Mouse (Mus musculus) heart, postnatal 36 days (tissue): ENCODE measurements around the gene Etv5. TPM values are rescaled to one million over a fixed set of nuclear protein-coding genes. Genes with fewer than 3 reads are reported as not detected.
"Not testable (repeated sequence)": the region's sequence is repeated elsewhere in the genome, so short reads cannot be mapped to it uniquely, and the experiment has no call there.

Experiments
- DNase-seq, 2 experiments: peaks; one replicate each; pipeline ENCODE4 v3.0.0; 2021 to 2022
- intact Hi-C: fragments of 180-260 bp; cut with DNase I; formaldehyde crosslinking; loops from one replicate; pipeline ENCODE4 v1.15.1; 2025
- total RNA-seq, 2 experiments: library from RNA; stranded (reverse); gene quantifications; 2 replicates each; pipeline ENCODE4 v1.2.3; 2021

Etv5 gene
- total RNA-seq, 2 experiments from 2014 or later, result 9.3 to 14.8 TPM

DNA sequence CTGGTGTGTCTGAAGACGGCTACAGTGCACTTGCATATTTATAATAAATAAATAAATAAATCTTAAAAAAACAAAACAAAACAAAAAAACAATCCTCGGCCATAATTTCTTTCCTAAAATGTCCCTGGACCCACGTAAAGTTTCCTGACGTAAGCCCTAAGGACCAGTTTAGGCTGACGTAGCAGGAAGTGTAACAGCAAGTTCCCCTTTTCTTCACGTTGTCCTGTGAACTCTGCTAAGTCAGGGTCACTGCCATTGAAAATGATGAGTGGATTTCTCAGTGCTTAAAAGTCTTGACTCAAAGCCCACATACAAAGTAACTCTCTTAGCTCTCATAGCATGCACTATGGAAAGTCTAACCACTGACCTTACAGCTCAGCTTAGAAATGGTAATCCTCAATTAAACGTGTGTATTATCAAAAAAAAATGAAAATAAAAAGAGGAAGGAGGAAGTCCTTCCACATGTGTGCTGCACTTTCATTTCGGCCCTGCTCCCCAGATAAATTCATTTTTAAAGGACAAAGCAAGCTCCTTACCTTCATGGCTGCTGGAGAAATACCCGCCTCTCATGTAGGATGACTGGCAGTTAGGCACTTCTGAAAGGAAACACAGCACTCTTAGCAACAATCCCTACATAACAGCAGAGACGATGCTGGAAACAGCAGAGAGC lies 40.6 kb downstream of the Etv5 start:
- no peak for DNase-seq
- intact Hi-C loops, result no loop called here

DNA sequence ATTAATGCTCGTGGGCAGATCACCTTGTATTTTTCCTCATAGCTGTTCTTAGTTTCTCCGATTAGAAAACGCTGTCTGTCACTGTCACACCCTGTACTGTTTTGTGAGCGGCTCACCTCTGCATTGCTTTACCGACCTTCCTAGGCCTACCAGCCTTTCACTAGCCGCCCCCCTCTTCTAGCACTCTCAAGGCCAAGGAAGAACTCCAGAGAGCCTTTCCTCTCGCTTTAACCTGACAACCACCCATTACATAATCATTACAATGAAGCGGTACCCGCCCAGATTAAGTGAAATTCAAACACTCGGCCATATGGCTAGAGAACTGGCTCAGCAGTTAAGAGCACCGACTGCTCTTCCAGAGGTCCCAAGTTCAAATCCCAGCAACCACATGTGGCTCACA lies 41.2 kb downstream of the Etv5 start:
- intact Hi-C loops, result no loop called here
- no peak for DNase-seq

DNA sequence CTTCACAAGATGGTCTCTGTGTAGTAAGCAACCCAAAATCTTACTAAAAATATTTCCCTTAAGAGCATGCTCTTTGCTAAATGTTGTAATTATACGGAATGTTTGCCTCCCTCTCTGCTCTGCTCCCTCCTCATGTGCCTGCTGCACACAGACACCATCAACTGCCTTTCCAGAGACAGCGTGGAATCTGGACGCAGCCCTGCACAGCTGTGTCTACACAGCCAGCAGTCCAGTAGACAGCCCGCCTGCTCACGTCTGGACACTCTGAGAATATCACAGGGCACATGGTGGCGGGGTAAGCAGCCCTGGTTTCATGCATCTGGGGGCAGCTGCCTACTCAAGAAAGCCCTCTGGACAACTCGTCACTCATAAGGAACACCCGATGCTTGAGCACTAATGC lies 43.1 kb downstream of the Etv5 start:
- DNase-seq, result no peak
- intact Hi-C loops, result no loop called here

DNA sequence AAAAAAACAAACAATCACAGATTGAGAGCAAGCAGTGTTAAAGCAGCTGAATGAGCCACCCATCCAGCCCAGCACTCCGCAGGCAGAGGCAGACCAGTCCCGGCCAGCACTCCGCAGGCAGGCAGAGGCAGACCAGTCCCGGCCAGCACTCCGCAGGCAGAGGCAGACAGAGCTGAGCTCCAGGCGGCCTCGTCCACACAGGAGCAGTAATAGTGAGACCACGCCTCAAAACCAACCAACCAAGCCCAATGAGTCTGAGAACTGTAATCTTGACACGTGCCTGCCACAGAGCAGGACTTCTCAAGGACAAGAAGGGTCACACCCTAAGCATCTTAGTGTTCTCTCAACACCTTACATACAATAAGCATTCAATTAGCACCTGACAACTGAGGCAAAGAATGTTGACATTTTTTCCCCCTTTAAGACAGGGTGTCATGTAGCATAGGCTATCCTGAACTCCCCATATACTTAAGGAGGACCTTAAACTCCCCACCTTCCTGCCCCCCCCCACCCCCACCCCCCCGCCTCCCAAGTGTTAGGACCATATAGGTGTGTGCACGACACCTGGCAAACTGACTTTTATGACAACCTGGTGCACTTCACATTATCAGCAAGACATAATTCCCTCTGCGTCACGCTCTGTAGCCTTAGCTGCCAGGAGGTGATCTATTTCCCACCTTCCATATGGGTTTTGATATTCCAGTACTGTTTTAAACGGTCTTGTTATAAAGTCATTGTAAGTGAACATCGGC lies 44.2 kb downstream of the Etv5 start:
- intact Hi-C loops, result no loop called here
- no peak for DNase-seq

DNA sequence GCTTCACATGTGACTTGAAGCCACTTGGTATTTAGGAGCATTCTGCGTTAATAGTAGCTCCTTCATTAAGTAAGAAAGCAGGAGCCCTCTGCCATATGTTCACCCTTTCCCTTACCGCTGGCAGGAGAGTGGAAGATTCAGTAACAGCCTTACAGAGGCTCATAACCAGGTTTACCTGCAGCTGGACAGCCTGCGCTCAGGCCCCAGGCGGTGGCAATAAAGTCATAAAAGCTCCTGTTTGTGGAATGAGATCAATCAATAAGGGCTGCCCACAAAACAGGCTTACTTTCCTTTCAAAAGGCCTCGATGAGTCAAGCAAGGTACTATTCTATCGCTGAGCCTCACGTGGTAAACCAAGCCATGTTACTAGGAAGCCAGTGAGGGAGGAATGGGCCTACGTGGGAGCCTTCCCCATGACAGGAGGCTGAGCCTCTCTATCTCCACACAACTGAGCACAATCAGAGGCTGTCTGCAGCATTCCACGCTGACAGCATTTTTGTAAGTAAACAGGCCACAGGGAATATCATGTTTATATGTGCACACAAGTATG lies 49.1 kb downstream of the Etv5 start:
- intact Hi-C loops, result no loop called here
- no peak for DNase-seq

DNA sequence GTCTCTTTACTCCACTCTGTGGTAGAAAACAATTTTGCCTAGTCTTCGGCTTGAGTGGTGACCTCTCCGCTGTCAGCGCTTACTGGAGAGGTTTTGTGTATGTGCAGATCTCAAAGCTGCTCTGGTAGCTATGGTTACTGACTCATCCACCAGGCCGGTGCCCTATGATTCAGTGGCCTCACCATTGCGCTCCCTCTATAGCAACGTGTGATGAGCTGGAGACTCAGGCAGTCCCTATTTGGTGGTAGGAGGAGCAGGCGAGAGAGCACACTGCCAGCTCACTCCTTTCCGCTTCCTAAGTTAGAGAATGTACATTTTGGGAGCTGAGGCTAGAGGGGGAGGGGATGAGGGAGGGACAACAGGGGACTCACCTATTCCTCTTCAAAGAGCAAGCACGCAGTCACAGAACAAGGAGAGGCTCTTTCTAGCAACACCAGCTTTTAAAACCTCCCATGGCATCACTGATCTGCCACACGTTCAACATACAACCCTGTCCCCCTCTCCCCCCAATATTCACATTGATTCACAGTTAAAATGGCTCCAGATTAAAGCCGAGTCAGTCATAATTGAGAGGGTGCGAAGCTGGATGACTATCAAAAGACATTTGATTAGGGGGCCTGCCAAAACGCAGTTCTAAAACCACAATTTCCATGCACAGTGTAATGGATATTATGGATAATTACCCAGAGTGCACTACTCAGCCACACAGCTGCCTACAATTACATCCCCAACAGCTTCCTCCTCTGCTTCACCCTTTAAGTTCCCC lies 50.2 kb downstream of the Etv5 start:
- intact Hi-C loops, result no loop called here
- no peak for DNase-seq

DNA sequence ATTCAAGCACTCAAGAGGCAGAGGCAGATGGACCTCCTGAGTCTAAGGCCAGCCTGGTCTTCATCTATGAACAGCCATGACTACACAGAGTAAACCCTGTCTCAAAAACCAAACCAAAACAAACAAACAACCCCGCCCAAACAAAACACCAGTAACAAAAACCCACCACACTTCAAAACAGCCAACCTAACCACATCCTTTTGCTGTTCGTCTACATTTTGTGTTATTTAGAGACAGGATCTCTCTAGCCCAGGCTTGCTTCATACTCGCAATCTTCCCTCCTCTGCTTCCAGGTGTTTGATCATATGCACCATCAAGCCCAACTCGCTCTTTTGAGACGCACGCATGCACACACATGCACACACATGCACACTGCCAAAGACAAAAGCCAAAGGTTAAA lies 51.8 kb downstream of the Etv5 start:
- no peak for DNase-seq
- intact Hi-C loops, result no loop called here

DNA sequence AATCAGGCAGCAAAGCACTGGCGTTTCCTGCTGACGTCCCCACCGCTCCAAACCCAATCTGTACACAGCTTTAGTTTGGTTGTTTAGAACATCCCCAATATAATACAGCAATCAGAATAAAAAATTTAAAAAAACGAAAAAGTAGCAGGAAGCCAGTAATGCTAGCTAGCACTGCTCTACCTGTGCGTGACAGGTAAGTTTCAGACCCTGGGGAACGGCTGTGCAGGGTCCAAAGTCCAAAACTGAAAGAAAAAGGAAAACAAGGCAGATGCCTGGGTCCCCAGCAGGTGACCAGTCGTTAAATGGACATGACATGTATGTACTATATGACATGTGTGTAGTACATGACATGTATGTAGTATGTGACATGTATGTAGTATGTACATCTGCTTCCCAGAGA lies 57.5 kb downstream of the Etv5 start:
- intact Hi-C loops, result not testable (repeated sequence)

DNA sequence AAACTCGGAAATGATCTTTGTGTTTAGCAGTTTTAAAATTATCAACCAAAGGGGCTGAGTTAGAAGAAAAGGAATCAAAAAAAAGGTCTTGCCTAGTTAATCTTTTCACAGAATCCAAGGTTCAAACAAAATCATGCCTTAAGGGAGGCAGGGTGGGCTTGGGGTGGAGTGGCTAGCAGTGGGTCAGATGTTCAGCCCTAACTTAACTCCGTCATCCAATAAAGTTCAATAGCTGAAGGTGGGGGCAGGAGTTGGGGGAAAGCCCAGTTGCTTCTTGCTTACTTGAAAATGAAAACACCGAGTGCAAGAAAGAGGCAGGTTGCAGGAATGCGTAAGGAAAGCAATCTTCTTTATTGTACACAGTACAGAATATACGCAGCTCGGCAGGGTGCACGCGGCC lies 58.5 kb downstream of the Etv5 start:
- no peak for DNase-seq
- intact Hi-C loops, result no loop called here

More for the DNA sequence above, 57.5 kb downstream of the Etv5 start:
- not testable (repeated sequence) for DNase-seq

DNA sequence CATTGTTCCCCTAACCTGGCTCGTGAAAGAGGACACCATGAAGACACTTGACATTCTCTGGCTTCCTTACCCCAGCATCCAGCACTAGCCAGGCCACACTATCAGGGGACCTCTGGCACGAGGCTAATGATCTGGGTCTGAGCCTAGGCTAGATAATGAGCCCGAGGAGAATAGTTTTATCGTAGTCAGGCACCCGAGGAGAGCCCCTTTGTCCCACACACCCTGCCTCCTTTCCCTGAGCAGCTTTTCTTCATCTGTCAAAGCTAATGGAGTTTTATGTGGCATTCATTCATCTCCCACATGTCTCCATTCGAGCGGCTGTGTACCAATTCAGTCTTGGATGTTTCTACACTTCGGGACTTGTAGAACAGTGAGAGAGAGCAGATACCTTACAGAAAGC lies 59.5 kb downstream of the Etv5 start:
- no peak for DNase-seq

DNA sequence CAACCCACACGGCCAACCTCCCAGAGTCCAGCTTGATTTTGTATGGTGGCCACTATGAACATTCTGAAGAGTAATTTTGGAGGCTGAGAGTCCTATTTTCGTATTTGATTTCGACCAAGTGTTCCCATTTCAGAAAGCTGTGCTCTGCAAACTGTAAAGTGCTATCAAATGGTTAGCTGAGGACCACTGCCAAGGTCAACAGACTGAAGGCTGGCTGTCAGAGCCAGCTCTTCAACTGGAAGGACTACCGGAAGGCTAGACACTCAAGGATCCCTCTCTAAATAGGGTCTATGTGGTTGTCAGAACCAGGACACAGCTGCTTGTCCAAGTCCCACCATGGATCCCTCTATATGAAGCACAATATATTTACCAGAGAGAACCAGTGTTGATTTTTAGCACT lies 60.2 kb downstream of the Etv5 start:
- intact Hi-C loops, result loop anchor here (5.0 kb wide), 1 partner anchor 173 kb away; no protein-coding TSS in a partner anchor
- no peak for DNase-seq

More for the DNA sequence above, 59.5 kb downstream of the Etv5 start:
- intact Hi-C loops, result loop anchor here (5.0 kb wide), 1 partner anchor 172 kb away; no protein-coding TSS in a partner anchor

DNA sequence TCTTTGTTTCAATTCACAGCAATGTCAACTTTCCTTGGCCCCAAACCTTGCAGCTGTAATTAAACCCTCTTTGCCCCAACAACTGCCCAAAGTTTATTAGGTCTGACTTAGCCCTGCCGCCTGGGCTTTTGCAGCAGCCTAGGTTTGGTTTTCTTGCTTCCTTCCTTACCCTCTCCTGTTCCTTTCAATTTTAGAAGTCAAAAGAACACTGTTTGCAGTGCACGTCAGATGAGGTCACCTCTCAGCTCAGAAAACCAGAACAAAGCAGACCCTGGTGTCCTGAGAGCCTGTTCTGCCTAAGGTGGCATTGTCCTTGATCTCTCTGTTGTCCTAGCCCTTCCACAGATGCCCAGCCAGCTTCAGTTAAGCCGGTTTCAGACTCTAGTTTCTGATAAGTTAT lies 61.8 kb downstream of the Etv5 start:
- intact Hi-C loops, result loop anchor here (5.0 kb wide), 1 partner anchor 175 kb away; no protein-coding TSS in a partner anchor
- no peak for DNase-seq

DNA sequence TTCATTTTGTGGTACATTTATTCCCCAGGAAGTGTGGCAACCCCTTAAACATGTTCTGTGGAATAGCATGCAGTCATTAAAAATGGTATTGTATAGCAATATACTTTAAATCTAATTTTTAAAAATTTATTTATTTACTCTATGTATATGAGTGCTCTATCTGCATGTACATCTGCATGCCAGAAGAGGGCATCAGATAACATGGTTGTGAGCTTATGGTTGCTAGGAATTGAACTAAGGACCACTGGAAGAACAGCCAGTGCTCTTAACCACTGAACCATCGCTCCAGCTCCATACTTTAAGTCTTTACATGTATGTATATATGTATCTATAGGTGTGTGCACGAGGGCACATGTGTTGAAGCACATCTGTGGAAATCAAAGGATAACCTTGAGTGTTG lies 64.6 kb downstream of the Etv5 start:
- DNase-seq, result no peak
- intact Hi-C loops, result loop anchor here (5.0 kb wide), 1 partner anchor 177 kb away; no protein-coding TSS in a partner anchor

DNA sequence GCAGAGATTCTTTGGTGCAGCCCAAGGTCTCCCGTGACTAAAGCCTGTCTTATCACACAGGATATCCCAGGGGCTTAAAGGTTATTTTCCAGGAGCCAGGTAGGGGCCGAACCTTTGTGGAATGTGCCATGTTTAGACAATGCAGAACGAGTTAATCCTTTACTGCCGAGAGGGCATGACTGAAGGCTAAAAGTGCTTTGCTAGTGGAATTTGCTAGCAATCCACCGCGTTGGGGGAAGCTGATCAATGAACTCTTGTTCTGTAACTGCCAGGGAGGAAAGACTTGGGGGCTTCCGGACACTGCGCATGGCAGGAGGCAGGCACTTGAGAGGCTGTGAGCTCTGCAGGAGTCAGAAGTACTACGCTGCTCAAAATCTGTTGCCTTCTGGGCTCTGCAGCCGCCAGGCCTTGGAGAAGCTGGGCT lies 66.8 kb downstream of the Etv5 start:
- DNase-seq, result no peak
- intact Hi-C loops, result no loop called here

DNA sequence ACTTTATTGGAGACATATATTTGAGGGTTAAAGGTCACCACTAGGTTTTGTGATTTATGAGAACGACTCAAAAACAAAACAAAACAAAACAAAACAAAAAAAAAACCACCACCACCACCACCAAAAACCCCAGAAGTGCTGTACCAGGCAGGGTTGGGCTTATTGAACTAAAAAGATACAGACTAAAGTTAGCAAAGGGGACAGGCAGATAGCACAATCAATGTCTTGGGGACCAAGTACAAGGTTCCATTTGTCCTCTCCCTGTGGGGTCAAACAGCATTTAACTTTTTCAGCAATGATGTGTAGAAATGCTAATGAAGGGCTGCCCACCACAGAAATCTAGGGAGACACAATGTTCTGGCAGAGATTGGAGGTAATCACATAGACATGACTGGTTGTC lies 67.3 kb downstream of the Etv5 start:
- intact Hi-C loops, result no loop called here
- DNase-seq, result no peak

DNA sequence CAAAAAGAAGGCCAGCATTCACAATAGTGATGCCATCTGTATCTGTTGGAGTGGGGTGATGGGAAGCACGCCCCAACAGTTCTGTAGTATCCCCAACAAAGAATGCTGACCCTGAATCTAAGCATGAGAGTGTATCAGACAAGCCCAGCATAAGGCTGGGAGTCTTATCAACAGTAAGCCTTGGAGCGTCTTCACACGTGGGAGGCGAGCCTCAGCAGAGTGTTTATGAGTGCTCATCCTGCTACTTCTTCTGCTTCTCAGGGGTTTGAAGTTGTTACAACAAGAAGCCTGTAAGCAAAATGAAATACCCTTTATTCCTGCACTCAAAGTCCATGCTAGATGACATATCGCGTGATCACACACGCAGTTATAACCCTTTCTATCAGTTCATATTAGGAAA lies 72.4 kb downstream of the Etv5 start:
- no peak for DNase-seq
- intact Hi-C loops, result no loop called here

DNA sequence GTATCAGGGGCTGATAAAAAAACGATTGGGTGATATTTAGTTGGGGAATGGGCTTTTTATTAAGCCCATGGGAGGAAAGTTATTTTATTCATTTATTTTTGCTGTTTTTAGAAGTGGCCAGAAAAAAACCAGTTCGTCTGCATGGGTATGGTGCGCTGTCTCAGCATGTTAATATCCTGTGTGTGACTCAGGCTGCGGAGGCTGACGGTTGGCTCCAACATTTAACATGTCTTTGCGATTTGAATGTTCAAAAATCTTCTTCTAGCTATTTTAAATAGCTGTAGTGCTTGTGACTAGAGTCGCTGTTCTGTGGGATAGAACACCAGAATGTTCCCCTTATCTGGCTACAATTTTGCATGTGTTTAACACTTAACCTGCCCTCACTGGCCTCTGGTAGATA lies 73.5 kb downstream of the Etv5 start:
- no peak for DNase-seq
- intact Hi-C loops, result no loop called here

DNA sequence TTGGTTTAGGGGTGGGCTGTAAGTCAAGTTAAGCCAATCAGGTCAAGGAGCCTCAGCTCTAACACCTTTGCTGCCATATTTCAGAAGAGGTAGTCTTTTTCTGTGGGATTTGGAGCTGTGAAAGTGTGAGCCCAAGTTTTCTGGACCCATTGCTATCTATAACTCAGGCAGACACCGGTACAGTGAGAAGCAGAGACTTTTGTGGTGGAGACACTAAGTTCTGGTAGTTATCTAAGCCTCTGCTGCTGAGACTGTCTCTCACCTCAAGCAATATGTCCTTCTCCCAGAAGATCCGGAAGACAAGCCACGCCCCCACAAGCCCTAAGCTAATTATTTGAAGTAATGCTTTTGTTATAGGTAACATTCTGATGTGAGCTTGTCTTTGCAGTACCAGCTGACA lies 73.9 kb downstream of the Etv5 start:
- intact Hi-C loops, result no loop called here
- DNase-seq, result no peak

DNA sequence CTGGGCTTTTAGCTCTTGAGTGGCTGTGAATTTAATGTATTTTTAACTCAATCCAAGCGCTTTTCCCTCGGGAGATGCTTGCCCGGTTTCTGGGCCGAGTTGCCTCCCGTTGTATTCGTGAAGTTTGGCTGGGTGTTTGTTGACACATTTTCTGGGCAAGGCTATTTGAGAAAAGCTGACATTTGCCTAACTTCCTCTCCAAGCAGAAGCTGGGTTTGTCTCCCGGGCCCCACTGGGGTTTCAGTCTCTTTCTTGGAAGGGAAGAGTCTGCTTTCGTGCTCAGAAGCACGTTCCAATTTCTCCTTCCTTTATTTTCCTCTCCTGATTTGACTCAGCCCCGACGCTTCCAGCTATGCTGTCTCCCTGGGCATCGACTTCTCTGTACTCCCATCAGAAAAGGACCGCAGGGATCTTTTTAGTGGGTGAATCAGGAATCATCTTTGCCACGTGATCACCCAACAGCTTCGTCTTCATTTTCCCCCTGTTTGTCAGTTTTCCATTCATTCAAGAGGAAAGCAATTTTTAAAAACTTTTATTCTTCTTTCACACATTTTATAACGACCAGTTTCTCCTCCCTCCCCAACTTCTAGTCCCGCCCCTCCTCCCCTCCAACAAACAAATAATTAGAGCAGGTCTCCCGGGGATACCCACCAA lies 80.7 kb downstream of the Etv5 start:
- intact Hi-C loops, result no loop called here
- DNase-seq, result peak; percentile 47 to 58

DNA sequence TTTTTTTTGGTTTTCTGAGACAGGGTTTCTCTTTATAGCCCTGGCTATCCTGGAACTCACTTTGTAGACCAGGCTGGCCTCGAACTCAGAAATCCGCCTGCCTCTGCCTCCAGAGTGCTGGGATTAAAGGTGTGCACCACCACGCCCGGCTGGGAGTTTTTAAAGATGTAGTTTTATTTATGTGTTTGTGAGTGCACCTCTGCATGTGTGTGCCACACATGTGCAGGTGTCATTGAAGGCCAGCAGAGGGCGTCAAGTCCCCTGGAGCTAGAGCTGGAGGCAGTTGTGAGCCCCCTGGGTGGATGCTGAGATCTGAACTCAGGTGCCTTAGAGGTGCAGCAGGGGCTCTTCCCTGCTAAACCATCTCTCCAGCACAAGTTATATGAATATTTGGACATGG lies 85.3 kb downstream of the Etv5 start:
- intact Hi-C loops, result not testable (repeated sequence)

DNA sequence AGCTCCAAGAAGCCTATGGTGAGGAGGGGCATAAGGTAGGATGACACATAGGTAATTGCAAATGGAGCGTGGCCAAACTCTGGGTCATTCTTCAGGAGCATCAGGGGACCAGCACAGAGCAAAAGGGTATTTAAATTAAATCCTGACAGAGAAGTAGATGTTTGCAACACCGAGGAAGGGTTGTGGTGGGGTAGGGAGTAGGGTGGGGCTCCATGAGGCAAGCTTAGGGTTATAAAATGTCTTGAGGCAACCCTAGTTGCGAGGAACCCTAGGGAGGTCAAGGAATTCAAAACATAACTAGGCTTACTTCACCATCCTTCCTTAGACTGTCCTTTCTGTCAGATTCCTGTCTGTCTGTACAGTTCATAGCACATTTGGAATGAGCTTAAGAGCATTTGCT lies 85.9 kb downstream of the Etv5 start:
- intact Hi-C loops, result no loop called here
- no peak for DNase-seq

More for the DNA sequence above, 85.3 kb downstream of the Etv5 start:
- DNase-seq, result not testable (repeated sequence)
